Mouse (Mus musculus): ENCODE results near the gene Gm14525. TPM values are rescaled to one million over a fixed set of nuclear protein-coding genes. Genes with fewer than 3 reads are reported as not detected.
"Not testable (repeated sequence)": the region's sequence is repeated elsewhere in the genome, so short reads cannot be mapped to it uniquely, and the experiment has no call there.

Gene Gm14525
- not detected in 2 replicates for polyA plus RNA-seq (2015; fragmentation: Nextera tagmentation; extraction: Ambion mirVana)

- H3K4me2 ChIP-seq; H3K9ac ChIP-seq; H3K36me3 ChIP-seq; H3K27ac ChIP-seq; H3K4me1 ChIP-seq (replicated peaks); H3K27me3 ChIP-seq; ATAC-seq (replicated peaks; ENCODE audit: insufficient number of reproducible peaks, insufficient read depth, low FRiP score, low read depth); H3K4me3 ChIP-seq; H3K9me3 ChIP-seq (replicated peaks): not testable (repeated sequence)
- WGBS = 90% methylated on average over 4 of the region's 5 CpGs
These were observed at the start of gene Gm14525 for GRCm38 (mm10) chrX:26702538-26702937. Gene Gm14525, minus strand, starts transcription at chrX:26702638.

Other genes with a start within 250 kb of the Gm14525 start
- not detected in 2 replicates for gene Slx, start 157.1 kb downstream of the Gm14525 start, polyA plus RNA-seq (2015; fragmentation: Nextera tagmentation; extraction: Ambion mirVana)
- not detected in 2 replicates for gene Gm6121, start 233.1 kb upstream of the Gm14525 start, polyA plus RNA-seq (2015; fragmentation: Nextera tagmentation; extraction: Ambion mirVana)